Mouse (Mus musculus): Measurements from ENCODE around the gene F2rl1. TPM values are rescaled to one million over a fixed set of nuclear protein-coding genes. Genes with fewer than 3 reads are reported as not detected.

The F2rl1 gene
- polyA plus RNA-seq, 1 experiment from 2014 or later: not detected

DNA sequence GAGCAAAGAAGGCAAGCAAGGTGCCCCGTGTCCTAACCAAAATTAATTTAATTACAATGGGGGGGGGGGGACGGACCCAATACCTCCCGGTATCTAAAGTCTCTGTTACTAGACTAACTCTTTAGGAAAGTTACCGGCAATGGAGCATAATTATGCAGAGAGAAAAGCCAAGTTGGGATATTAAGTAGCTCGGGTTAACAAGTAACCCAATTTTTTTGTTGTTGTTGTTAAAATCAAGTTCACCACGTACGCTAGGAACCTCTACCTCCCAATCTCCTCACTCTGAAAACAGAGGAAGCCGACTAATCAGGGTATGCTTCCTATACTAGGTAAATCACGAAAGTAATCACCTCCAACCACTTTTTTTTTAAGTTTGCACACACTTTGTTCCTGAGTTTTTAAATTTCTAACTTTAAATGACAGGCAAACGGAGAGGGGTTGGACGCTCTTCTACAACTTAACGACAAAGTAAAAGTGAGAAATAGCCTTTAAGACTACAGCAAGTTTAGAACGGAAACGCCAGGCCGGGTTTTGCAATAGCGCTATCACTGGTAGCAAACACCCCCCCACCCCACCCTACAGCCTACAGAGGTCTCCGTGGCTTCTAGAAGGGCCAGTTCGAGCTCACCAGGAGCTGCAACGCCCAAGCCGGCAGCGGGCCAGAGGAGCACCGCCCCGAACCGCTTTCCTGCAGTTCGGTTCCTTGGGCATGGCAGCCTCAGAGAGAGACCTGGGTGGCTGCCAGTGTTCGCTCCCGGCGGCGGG lies 1.2 kb downstream of the F2rl1 start:
- H3K9ac ChIP-seq (replicated peaks; ENCODE audit: low read depth, low read length): peak overlapping the region; percentile 33
- peaks cover 14% of the 10 kb centered on the region for H3K4me1 ChIP-seq (replicated peaks; ENCODE audit: control insufficient read depth, insufficient read depth, low read length)
- H3K4me3 ChIP-seq (replicated peaks; ENCODE audit: low read length): peak overlapping the region; percentile 41
- no peak overlapping the region for H3K27ac ChIP-seq (ENCODE audit: low read length)
- H3K4me2 ChIP-seq (ENCODE audit: low read length): peak overlapping the region; percentile 74
- H3K27me3 ChIP-seq (replicated peaks; ENCODE audit: control insufficient read depth, insufficient read depth, low read length): peaks cover 30% of the 10 kb centered on the region
- no peaks in the 10 kb centered on the region for H3K9me3 ChIP-seq (ENCODE audit: control insufficient read depth, low read length)
- H3K36me3 ChIP-seq (ENCODE audit: control insufficient read depth, insufficient read depth): no peaks in the 10 kb centered on the region
- WGBS: 3% methylated on average over 29 of the region's 29 CpGs
- ATAC-seq: no peak; the same call in 1 of the 2 replicates

DNA sequence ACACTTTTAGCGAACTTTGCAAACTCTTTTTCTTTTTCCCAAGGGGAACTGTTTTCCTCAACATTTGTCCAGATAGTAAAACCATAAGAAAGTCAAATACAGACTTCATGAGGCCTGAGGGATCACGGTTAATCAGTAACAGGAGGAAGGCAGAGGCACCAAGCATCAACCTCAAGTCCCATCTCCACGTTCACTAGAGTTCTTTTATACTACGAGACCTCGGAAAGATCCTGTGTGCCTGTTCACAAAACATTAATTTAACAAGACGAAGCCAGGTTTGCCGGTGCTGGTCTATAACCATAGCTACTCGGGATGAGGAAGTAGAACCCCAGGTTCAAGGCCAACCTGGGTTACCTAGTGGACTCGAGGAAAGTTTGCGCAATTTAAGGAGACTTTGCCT lies 2.9 kb downstream of the F2rl1 start:
- H3K4me2 ChIP-seq (ENCODE audit: low read length): no peak overlapping the region
- no peaks in the 10 kb centered on the region for H3K36me3 ChIP-seq (ENCODE audit: control insufficient read depth, insufficient read depth)
- peaks cover 14% of the 10 kb centered on the region for H3K4me1 ChIP-seq (replicated peaks; ENCODE audit: control insufficient read depth, insufficient read depth, low read length)
- no peak overlapping the region for H3K27ac ChIP-seq (ENCODE audit: low read length)
- no peak overlapping the region for H3K4me3 ChIP-seq (replicated peaks; ENCODE audit: low read length)
- H3K9me3 ChIP-seq (ENCODE audit: control insufficient read depth, low read length): no peaks in the 10 kb centered on the region
- H3K27me3 ChIP-seq (replicated peaks; ENCODE audit: control insufficient read depth, insufficient read depth, low read length): peaks cover 30% of the 10 kb centered on the region
- no peak for ATAC-seq
- no peak overlapping the region for H3K9ac ChIP-seq (replicated peaks; ENCODE audit: low read depth, low read length)
- 91% methylated on average over 10 of the region's 10 CpGs for WGBS

DNA sequence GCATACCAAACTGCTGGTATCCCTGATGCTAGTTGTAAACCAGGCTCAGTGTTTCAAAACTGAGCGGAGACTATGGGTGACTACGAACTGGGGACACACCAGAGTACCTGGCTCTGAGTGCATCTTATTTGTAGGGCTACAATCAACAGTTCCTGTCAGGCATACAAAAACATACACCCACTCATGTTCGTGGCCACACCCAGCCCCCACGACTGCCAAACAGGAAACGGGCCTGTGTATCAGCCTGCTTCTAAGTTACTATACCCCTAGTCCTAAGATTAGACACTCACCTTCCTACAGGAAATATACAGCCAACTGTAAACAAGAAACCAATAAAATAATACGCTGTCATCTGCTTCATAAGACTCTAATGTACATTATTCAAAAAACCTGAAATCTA lies 4.0 kb downstream of the F2rl1 start:
- no peaks in the 10 kb centered on the region for H3K36me3 ChIP-seq (ENCODE audit: control insufficient read depth, insufficient read depth)
- no peak overlapping the region for H3K27ac ChIP-seq (ENCODE audit: low read length)
- H3K4me1 ChIP-seq (replicated peaks; ENCODE audit: control insufficient read depth, insufficient read depth, low read length): peaks cover 14% of the 10 kb centered on the region
- no peaks in the 10 kb centered on the region for H3K9me3 ChIP-seq (ENCODE audit: control insufficient read depth, low read length)
- H3K4me3 ChIP-seq (replicated peaks; ENCODE audit: low read length): no peak overlapping the region
- H3K9ac ChIP-seq (replicated peaks; ENCODE audit: low read depth, low read length): no peak overlapping the region
- ATAC-seq: no peak
- peaks cover 23% of the 10 kb centered on the region for H3K27me3 ChIP-seq (replicated peaks; ENCODE audit: control insufficient read depth, insufficient read depth, low read length)
- 86% methylated on average over 6 of the region's 6 CpGs for WGBS
- H3K4me2 ChIP-seq (ENCODE audit: low read length): no peak overlapping the region

DNA sequence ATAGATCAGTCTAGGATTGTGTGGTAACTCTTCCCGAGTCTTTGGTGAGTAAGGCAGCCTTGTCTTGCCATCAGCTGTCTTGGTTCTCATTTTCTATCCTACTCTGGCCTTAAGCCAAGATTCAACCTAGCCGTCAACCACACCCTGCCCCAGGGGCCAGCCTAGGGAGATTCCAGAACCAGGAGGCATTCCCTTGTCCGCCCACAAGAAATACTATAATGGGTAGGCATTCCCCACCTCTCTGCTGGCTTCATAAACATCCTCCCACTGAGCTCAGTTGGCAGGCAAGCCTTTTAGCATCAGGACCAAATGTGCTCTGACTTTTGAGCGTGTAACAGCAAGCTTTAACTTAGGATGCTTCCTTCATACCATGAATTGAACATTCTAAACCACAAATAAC lies 10.3 kb downstream of the F2rl1 start:
- ATAC-seq: no peak
- WGBS: 82% methylated on average over 4 of the region's 4 CpGs
- H3K27ac ChIP-seq (ENCODE audit: low read length): no peak overlapping the region

DNA sequence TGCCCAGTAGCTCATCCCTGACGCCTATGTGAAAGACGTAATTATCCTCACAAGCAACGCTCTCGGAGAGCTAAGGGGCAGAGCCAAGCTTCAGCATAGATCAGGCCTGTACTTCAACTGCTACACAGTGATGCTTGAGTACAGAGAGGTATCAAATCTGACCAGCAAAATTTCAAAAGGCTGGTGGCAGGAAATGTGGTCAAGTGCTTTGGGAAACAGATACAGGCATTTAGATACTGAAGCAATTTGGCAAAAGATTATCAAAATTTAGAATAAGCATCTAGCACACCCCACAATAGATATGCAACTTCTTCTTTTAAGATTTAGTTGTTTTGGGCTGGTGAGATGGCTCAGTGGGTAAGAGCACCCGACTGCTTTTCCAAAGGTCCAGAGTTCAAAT lies 15.0 kb downstream of the F2rl1 start:
- ATAC-seq: no peak
- Histone ChIP-seq H3K27me3 (replicated peaks; ENCODE audit: control insufficient read depth, insufficient read depth, low read length) (no peaks in the 10 kb centered on the region), H3K4me3 (replicated peaks; ENCODE audit: low read length) (no peak overlapping the region), H3K9me3 (ENCODE audit: control insufficient read depth, low read length) (no peaks in the 10 kb centered on the region), H3K4me1 (replicated peaks; ENCODE audit: control insufficient read depth, insufficient read depth, low read length) (no peaks in the 10 kb centered on the region), H3K9ac (replicated peaks; ENCODE audit: low read depth, low read length) (no peak overlapping the region), H3K36me3 (ENCODE audit: control insufficient read depth, insufficient read depth) (no peaks in the 10 kb centered on the region), H3K4me2 (ENCODE audit: low read length) (no peak overlapping the region), H3K27ac (ENCODE audit: low read length) (no peak overlapping the region)
- WGBS: 86% methylated on average over 5 of the region's 5 CpGs

More for the DNA sequence above, 10.3 kb downstream of the F2rl1 start:
- no peak overlapping the region for H3K4me2 ChIP-seq (ENCODE audit: low read length)
- no peaks in the 10 kb centered on the region for H3K27me3 ChIP-seq (replicated peaks; ENCODE audit: control insufficient read depth, insufficient read depth, low read length)
- H3K36me3 ChIP-seq (ENCODE audit: control insufficient read depth, insufficient read depth): no peaks in the 10 kb centered on the region
- no peak overlapping the region for H3K4me3 ChIP-seq (replicated peaks; ENCODE audit: low read length)
- H3K9me3 ChIP-seq (ENCODE audit: control insufficient read depth, low read length): no peaks in the 10 kb centered on the region
- H3K4me1 ChIP-seq (replicated peaks; ENCODE audit: control insufficient read depth, insufficient read depth, low read length): no peaks in the 10 kb centered on the region
- H3K9ac ChIP-seq (replicated peaks; ENCODE audit: low read depth, low read length): no peak overlapping the region

DNA sequence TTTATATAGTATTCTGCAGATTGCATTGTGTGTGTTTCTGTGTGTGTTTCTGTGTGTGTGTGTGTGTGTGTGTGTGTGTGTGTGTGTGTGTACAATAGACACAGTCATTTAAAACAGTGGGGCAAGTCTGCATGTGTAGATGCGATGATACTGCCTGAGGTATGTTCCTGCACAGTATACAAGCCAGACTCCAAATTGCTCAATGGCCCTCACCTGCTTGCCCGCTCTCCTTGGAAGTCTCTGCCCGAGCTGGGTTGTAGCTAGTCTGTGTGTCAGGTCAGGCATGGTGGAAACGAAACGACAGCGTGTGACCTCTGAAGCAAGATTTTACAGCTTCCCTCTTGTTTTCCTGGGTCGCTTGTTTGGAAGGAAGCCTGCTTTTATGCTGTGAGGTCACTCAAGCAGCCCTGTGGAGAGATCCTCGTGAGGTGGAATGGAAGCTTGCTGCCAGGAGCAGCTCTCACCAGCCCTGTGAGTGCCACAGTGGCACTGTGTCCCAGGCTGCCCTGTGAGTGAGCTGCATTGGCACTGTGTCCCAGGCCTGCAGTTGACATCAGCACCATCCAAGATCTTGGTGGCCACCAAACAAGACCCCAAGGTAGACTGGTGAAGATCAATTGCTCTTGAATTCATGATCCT lies 21.6 kb downstream of the F2rl1 start:
- Histone ChIP-seq H3K27me3 (replicated peaks; ENCODE audit: control insufficient read depth, insufficient read depth, low read length) (no peaks in the 10 kb centered on the region), H3K4me1 (replicated peaks; ENCODE audit: control insufficient read depth, insufficient read depth, low read length) (no peaks in the 10 kb centered on the region), H3K4me2 (ENCODE audit: low read length) (no peak overlapping the region), H3K4me3 (replicated peaks; ENCODE audit: low read length) (no peak overlapping the region), H3K27ac (ENCODE audit: low read length) (no peak overlapping the region), H3K36me3 (ENCODE audit: control insufficient read depth, insufficient read depth) (no peaks in the 10 kb centered on the region), H3K9me3 (ENCODE audit: control insufficient read depth, low read length) (no peaks in the 10 kb centered on the region), H3K9ac (replicated peaks; ENCODE audit: low read depth, low read length) (no peak overlapping the region)
- ATAC-seq: no peak
- WGBS: 87% methylated on average over 8 of the region's 8 CpGs

DNA sequence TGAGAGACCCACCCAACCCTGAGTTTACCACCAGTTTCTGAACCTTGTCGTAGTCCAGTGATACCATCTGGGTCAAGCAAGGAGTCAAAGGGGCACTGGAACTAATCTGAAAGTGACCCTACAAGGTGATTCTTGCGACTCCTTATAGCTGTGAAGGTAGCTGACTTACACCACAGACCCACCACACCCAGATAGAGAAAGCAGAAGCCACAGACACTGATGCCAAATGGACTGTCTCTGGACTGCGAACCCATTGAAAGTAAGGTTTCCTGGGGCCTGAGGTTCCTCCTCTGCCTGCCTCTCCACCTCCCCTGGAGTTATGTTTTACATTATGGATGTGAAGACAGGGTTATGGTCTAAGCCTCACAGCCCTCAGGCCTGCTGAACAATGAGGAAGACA lies 28.4 kb downstream of the F2rl1 start:
- Histone ChIP-seq H3K36me3 (ENCODE audit: control insufficient read depth, insufficient read depth) (no peaks in the 10 kb centered on the region), H3K4me3 (replicated peaks; ENCODE audit: low read length) (no peak overlapping the region), H3K4me1 (replicated peaks; ENCODE audit: control insufficient read depth, insufficient read depth, low read length) (no peaks in the 10 kb centered on the region), H3K9ac (replicated peaks; ENCODE audit: low read depth, low read length) (no peak overlapping the region), H3K9me3 (ENCODE audit: control insufficient read depth, low read length) (no peaks in the 10 kb centered on the region), H3K27ac (ENCODE audit: low read length) (no peak overlapping the region), H3K4me2 (ENCODE audit: low read length) (no peak overlapping the region), H3K27me3 (replicated peaks; ENCODE audit: control insufficient read depth, insufficient read depth, low read length) (no peaks in the 10 kb centered on the region)
- WGBS: 91% methylated on average over 3 of the region's 3 CpGs
- ATAC-seq: no peak

DNA sequence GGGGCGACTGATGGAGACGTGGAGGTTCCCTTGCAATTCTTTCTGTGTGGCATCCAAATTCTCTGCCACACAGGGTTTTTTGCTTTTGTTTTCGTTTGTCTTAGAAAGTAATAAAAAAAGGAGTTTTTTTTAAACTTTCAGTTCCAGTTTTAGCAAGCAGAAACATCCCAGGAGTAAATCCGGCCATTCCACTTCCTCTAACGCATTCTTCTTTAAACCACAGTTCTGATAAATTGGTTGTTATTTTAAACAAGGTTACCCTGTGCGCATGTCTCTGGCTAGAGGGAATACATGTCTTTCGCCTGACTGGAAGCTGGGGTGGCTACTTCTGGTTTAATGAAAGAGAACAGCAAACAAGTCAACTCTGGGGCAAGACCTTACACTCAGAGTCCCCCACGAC lies 30.2 kb downstream of the F2rl1 start:
- Histone ChIP-seq H3K27me3 (replicated peaks; ENCODE audit: control insufficient read depth, insufficient read depth, low read length) (no peaks in the 10 kb centered on the region), H3K4me2 (ENCODE audit: low read length) (no peak overlapping the region), H3K9ac (replicated peaks; ENCODE audit: low read depth, low read length) (no peak overlapping the region), H3K4me1 (replicated peaks; ENCODE audit: control insufficient read depth, insufficient read depth, low read length) (no peaks in the 10 kb centered on the region), H3K4me3 (replicated peaks; ENCODE audit: low read length) (no peak overlapping the region), H3K9me3 (ENCODE audit: control insufficient read depth, low read length) (no peaks in the 10 kb centered on the region), H3K36me3 (ENCODE audit: control insufficient read depth, insufficient read depth) (no peaks in the 10 kb centered on the region), H3K27ac (ENCODE audit: low read length) (no peak overlapping the region)
- ATAC-seq: no peak
- 85% methylated on average over 8 of the region's 8 CpGs for WGBS

DNA sequence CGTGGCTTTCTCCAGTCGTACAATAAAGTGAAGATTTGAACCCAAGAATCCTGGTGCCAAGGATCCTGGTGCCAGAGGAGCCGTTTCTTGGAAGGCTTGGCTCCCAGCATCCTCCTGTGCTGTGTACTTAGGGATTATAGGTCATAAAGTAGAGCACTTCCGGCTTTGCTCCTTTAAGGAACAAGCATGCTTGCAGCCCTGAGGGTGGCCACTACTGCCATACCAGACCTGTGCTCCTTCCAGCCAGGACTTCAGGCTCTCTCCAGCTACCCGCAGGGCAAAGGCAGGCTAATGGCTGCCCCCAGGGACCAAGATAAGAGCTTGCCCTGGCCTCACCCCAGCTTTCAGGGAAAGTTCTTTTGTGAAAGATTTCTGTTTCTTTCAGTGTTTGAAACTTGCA lies 31.7 kb downstream of the F2rl1 start:
- WGBS: 60% methylated on average over 5 of the region's 5 CpGs
- Histone ChIP-seq H3K27ac (ENCODE audit: low read length) (no peak overlapping the region), H3K4me3 (replicated peaks; ENCODE audit: low read length) (no peak overlapping the region), H3K36me3 (ENCODE audit: control insufficient read depth, insufficient read depth) (no peaks in the 10 kb centered on the region), H3K4me2 (ENCODE audit: low read length) (no peak overlapping the region), H3K4me1 (replicated peaks; ENCODE audit: control insufficient read depth, insufficient read depth, low read length) (no peaks in the 10 kb centered on the region), H3K9me3 (ENCODE audit: control insufficient read depth, low read length) (no peaks in the 10 kb centered on the region), H3K9ac (replicated peaks; ENCODE audit: low read depth, low read length) (no peak overlapping the region), H3K27me3 (replicated peaks; ENCODE audit: control insufficient read depth, insufficient read depth, low read length) (no peaks in the 10 kb centered on the region)
- ATAC-seq: no peak

All from forebrain, embryonic 16.5 days (tissue).